Mouse (Mus musculus) lung, postnatal 25 days (tissue): Measurements from ENCODE around the gene Scamp1.
"Not testable (repeated sequence)": the region's sequence is repeated elsewhere in the genome, so short reads cannot be mapped to it uniquely, and the experiment has no call there.

Source experiments
- DNase-seq: peaks from one replicate; pipeline ENCODE4 v3.0.0; 2022; ENCODE audit warnings: low spot score

The Scamp1 gene

GRCm38 (mm10) chr13:94285281-94285871 is at the start of gene Scamp1:
TSS of gene Scamp1 (minus strand) at chr13:94285857.
- DNase-seq = peak; percentile 89

DNA sequence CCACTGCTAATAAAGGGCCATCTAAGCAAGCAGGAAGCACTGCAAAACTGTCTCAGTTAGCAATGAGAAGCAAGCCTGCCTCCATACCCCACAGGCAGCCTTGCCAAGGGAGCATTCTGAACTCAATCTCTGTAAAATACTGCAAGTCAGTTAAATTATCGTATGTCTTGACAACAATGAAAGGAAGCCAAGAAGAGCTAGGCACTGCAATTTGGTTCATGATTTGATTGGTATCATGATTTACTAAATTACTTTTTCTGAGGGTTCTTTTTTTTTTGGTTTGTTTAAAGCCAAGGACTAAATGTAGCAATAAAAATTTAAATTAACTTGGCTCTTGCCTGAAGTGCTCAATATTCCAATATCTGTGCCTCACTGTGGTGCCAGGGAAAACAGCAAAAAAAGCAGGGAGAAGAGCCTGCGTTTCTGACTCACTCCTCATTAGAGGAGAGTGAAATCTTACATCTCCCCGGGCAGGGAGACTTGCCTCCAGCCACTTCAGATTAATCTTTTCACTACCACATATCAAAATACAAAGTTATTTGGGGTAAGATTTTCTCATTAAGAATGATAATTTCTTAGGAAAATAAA is 44.8 kb upstream of the Scamp1 start:
- DNase-seq = no peak

DNA sequence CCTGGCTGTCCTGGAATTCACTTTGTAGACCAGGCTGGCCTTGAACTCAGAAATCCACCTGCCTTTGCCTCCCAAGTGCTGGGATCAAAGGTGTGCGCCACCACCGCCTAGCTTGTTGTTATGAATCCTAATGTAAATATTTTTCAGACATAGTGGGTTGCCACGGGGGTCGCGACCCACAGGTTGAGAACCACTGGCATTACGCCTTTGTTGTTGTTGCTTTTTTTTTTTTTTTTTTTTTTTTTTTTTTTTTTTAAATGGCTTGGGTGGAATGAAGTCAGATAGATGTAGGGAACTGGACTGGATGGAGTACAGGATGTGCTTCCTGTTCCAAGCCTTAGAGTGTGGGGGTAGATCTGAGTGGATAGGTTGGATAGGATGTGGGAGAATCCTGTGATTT is 43.3 kb upstream of the Scamp1 start:
- DNase-seq = not testable (repeated sequence)

- DNase-seq = peak; percentile 24
Measured at GRCm38 (mm10) chr13:94328063-94328462, 42.4 kb upstream of the Scamp1 start.

- no peak for DNase-seq
Measured at GRCm38 (mm10) chr13:94322475-94322874, 36.8 kb upstream of the Scamp1 start.

DNA sequence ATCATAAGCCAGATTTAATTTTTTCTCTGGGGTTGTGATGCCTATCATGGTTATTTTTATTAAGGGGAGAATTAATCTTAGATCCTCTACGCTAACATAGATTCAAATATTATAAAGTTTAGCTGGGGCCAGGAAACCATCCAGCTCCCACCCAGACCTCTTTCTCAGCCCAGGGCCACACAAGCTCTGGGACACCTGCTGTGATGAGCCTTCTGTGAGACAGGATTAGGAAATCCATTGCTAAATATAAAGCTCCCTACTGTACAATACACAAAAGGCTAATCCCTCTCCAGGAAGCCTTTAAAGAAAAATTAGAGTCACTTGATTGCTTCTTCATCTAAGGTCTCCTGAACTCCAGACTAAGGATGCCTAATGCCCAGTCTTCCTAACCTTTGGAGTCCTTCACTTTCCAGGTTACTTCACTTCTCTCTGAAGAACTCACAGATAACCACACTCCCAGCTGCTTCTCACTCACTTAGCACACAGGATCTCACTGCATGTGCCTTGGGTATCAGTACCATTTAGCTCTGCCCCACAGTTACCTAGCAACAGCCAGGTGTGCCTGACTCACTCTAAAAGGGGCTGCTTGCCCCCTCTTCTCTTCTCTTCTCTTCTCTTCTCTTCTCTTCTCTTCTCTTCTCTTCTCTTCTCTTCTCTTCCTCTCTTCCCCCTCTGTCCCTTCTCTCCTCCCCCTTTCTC is 35.6 kb upstream of the Scamp1 start:
- no peak for DNase-seq

GRCm38 (mm10) chr13:94316975-94317511 is 31.4 kb upstream of the Scamp1 start:
- DNase-seq = no peak

- DNase-seq = not testable (repeated sequence)
Measured at GRCm38 (mm10) chr13:94312812-94313211, 27.2 kb upstream of the Scamp1 start.

GRCm38 (mm10) chr13:94308279-94308678 is 22.6 kb upstream of the Scamp1 start:
- DNase-seq = no peak

DNA sequence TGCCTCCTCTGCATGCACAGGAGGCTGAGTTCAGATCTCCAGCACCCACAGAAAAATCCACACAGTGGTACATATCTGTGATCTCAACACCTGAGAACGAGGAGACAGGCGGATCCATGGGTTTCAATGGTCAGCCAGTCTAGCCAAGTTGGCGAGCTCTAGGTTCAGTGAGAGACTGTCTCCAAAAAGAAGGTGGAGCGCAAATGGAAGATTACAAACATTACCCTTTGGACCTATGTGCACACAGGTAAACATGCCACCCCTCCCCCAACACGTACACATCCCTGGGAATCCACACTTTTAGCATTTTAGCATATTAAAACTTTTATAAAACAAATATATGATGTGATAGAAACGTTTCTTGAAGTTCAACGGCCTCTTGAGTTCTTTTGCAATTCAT is 21.9 kb upstream of the Scamp1 start:
- no peak for DNase-seq

- DNase-seq = no peak
Measured at GRCm38 (mm10) chr13:94306968-94307289, 21.3 kb upstream of the Scamp1 start.

- no peak for DNase-seq
Measured at GRCm38 (mm10) chr13:94306277-94306967, 20.8 kb upstream of the Scamp1 start.

GRCm38 (mm10) chr13:94300946-94301538 is 15.4 kb upstream of the Scamp1 start:
- DNase-seq = no peak

- no peak for DNase-seq
Measured at GRCm38 (mm10) chr13:94300232-94300631, 14.6 kb upstream of the Scamp1 start.

- DNase-seq = peak; percentile 66
Measured at GRCm38 (mm10) chr13:94298401-94298800, 12.7 kb upstream of the Scamp1 start.

- DNase-seq = no peak
Measured at GRCm38 (mm10) chr13:94296371-94296770, 10.7 kb upstream of the Scamp1 start.

DNA sequence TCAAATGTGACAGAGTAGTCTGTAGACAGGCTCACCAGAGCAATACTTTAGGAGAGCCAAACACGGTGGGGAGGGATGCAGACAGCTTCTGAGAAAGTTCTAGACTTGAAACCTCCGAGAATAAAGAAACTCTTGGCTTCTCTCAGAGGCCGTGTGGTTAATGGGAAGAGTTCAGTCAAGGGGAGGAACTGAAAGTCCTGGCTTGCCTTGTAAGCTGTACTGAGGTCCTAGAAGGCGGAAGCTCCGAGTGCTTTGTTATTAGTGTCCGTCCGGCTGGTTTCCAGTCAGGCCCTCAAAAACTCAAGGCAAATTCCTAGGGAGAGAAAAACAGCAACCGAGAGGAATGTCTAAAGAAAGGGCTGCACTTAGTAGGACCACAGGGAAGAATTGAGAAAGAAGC is 10.3 kb upstream of the Scamp1 start:
- DNase-seq = no peak

GRCm38 (mm10) chr13:94294886-94295285 is 9.2 kb upstream of the Scamp1 start:
- DNase-seq = no peak

- DNase-seq = no peak
Measured at GRCm38 (mm10) chr13:94293911-94294310, 8.3 kb upstream of the Scamp1 start.

GRCm38 (mm10) chr13:94286195-94286594 is 538 bp upstream of the Scamp1 start:
- DNase-seq = no peak

GRCm38 (mm10) chr13:94284543-94285269 is 951 bp downstream of the Scamp1 start:
- DNase-seq = peak; percentile 63

- DNase-seq = no peak
Measured at GRCm38 (mm10) chr13:94279420-94279819, 6.2 kb downstream of the Scamp1 start.
